Mouse (Mus musculus): Measurements from ENCODE around the gene Card9.

Gene Card9

DNA sequence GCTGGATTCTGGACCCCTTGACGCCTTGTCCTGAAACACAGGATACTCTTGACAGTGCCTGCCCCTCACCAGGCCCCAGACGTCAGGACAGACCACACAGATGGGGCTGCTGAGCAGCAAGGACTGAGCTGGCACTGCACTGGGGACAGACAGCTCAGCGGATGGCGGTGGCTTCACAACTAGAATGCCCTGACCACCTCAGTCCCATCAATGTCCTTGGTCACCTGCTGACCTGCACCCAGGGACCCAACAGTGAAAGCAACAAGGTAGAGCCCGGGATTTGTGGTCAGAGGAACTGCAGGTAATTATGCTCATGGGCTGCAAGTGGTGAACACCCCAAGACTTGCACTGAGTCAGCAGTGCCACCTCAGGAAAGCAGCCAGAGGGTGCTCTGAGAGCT is 2.3 kb upstream of the Card9 start:
- no peak for DNase-seq (ENCODE audit: low read depth, low spot score)

DNA sequence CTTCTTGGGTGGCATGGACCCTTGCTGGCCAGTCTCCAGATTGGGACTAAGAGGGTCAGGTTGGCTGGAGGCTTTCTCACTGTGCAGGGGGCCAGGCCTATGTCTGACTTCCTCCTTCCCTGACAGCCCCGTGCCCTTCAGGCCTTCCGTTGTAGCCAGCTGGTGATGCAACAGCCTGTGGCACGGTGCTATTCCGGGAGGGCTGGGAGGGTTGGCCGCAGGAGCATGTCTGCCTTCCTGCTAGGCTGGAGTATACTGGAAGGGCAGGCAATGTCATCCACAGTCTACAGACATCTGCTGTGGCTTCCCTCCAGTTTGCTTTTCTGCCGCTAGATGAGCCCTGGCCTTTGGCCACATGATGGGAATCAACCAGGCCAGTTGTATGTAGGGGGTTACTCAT is 735 bp downstream of the Card9 start:
- no peak for DNase-seq (ENCODE audit: low read depth, low spot score)

DNA sequence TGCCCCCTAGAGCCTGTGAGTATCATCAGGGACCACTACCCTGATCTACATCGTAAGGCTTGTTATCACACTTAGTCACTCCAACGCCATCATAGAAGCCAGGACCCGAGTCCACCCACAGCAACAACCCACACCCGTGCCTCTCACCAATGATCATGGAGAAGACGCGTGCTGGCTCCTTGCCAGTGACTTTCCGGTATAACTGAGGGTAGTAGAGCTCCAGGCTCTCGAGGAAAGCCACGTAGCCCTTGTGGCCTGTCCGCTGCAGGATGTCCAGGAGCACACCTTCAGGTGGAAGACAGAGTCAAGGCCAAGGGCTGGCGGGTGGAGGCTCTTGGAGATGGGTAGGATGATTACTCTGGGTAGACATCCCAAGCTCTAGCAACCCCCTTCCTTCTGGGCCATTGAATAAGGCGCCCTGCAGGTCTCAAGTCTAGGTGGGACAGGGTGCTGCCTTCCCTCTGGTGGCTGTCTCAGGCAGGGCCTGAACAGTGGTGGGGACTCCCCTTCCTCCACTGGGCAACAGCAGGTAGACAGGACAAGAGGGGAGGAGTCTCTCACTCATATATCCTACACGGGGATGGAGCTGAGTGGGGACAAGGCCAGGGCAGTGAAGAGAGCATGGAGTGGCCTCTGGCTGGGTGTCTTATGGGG is 1.9 kb downstream of the Card9 start:
- no peak for DNase-seq (ENCODE audit: low read depth, low spot score)

DNA sequence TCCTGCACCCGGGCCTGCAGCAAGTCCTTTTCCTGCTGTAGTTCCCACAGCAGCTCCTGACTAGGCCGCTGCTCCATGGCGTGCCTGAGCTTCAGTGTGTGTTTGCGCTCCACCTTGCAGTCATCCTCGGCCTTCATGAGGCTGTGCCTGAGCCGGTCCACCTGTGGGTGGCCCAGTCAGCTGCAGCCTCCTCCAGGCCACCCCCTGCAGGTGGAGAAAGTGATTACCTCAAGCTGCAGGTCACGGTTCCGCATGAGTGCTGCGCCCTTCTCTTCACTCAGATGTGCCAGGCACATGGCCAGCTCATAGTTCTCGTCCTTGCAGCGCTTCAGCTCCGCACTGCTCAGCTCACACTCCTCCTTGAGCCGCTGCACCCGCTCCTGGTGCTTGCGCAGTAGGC is 3.2 kb downstream of the Card9 start:
- DNase-seq (ENCODE audit: low read depth, low spot score): peak; percentile 64

DNA sequence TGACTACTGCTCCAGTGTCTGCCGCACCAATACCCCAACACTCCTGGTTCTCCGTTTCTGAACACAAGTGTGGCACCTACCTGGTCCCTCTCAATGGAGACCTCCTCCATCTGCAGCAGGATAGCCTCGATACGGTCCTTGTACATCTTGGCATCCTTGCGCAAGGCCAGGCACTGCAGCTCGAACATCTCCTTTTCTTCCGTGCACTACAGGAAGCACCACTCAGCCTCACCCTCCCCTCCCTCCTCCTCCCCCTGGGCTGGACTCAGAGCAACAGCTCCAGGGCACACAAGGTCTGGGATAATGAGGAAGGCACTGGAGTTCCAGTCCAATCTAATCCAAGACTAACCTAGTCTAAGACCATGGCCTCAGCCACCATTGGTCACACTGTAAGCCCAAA is 4.0 kb downstream of the Card9 start:
- no peak for DNase-seq (ENCODE audit: low read depth, low spot score)

DNA sequence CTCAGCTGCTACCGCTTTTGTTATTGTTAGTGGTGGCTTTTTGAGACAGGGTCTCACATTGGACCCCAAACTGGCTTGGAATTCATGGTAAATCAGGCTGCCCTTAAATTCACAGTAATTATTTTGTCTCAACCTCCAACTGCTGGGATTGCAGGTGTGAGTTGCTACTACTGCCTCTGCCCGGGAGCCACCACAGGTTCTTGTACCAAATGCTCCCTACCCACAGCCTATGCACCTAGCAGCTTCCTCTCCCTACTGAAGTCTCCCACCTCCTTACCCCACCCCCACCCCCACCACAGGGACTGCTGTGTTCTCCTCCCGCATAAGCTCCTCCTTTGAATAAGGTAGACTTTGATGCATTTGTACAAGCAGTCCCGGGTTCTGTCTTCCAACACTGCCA is 4.5 kb downstream of the Card9 start:
- no peak for DNase-seq (ENCODE audit: low read depth, low spot score)

DNA sequence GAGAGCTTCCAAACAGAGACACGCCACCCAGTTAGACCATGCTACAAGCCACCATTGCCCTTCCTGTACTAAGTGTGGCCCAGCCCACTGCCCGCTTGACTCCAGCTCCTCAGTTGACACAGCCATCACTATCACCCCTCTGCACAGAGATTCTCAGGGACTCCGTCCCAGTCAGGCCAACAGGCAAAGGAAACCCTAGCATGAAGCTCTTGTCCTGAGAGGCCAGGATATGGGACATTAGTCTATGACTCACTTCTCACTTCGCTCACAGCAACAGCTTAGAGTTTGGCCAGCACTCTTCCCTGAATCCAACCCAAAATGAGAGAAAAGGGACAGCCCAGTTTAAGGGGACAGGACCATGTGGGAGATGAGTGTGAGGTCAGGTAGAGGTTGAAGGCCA is 6.3 kb downstream of the Card9 start:
- no peak for DNase-seq (ENCODE audit: low read depth, low spot score)

DNA sequence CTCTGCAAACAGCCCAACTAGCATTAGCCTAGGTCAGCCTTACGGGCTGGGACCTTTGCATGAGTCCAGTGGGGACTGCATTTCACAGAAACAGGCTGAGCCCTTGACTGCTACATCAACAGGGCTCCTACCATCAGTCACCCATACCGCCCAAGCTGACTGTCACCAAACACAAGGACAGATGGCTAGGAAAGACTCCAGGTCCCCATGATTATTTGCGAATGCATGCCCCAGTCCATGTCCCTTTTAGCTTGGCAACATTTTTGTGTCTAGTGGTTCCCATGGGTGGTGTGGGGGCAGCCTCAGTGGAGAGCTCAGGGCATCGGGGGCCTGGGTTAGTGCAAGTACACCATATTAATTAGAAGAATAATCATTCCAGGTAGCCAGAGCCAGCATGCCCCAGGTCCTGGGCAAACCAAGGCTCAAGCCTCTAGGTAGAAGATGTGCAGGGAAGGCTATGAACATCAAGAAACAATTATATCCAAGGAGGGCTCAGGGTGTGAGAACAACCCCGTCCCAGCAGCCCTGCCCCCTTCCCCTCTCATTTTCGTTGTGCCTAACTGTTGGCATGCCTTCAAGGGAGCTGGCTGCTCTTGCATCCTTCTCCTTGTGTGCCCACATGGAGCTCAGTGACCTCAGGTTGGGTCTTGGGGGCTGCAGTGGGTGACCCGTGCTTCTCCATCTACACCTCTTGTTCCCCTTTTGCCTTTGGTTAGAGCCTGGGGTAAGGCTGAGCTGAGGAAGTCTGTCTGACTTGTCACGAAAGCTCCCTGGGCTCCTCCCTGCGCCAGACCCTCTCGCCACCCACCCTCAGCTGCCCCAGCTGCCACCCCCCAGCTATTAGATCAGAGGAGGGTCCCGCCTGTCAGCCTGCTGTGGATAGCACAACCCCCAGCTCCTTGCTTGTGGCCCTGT is 7.4 kb downstream of the Card9 start:
- no peak for DNase-seq (ENCODE audit: low read depth, low spot score)

DNA sequence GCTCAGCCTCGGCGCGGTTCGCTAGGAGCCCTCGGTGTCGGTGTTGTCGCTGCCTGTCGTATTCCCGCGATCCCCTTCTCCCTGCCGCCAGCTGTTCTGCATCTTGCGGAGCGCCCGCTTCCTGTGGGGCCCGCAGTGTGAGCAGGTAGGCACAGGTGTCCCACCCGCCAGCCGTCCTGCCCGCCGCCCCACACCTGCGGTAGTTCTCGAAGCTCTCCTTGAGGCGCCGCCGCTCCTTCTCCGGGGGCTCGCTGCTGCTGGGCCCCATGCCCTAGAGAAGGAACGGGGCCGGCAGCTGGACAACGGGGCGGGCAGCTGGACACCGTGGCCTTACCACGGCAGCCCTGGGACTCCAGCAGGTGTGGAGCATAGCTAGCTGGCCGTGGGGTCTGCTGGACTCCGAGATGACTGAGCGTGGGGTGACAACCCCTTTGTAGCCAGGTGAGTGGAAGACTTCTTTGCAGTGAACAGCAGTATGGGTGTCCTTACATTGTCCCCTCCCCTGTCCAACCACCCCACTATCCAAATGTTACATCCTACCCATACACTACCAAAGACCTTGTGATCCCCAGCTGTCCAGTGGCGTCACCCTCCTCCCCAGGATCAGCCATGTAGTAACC is 8.3 kb downstream of the Card9 start:
- DNase-seq (ENCODE audit: low read depth, low spot score): no peak

DNA sequence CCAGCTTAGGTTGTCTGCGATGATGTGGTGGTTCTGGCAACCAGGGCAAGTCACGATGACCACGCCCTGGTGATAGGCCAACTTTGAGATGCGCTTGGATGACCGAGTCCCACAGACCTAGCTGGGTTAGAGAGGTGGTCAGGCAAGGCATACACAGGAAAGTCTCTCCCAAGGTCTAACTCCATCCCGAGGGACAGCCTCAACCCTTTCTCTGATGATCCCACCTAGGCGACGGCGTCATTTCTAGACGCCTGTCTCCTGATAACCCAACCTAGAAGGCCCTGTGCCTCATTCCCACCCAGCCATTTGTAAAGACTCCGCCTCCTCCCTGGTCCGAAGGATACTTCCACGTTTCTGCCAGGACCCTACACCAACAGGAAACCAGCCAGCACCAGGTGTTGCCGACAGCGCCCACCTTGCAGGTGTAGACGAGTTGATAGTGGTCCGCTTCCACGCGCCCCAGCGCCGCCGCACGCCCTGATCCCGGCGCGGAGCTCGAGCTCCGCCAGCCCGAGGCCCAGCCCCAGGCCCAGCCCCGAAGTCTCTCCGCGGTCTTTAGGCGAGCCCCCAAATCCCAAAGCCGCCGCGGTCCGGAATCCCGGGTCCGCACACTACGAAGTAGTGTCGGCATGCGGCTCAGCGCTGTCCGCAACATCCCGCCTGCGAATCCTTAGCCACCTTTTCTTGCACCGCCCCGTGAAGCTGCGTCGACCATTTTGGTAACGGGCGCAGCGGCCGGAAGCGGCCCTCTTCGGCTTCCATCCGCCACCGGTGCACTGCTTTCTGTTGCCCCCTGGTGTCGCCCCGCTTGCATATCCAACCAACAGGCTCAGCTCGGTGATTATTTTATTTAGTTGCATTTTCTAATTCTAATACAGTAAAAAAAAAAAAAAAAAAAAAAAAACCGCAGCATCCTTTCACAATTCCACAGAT is 9.1 kb downstream of the Card9 start, which contains the start of gene Dnlz:
TSS of gene Dnlz (minus strand) at position 753 of the 933 bp plus-strand sequence.
- DNase-seq (ENCODE audit: low read depth, low spot score): peak; percentile 94

DNA sequence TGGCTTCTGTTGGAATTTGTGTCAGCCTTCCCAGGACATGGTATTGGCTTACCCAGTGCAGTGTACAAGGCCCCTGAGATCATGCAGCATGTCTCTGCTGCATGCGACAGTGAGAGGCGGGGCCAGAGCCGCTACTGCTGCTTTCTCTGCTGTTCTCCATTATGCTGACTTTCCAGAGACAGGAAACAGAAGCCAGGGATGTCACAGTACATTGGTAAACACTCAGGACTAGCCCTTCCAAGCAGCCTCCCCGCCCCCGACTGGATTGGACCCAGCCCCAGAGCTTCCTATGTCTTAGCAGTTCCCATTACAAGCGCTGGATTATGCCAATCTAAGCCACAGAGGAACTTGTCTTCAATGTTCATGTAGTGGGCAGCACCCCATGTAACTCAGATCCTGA is 12.5 kb downstream of the Card9 start:
- DNase-seq (ENCODE audit: low read depth, low spot score): no peak

DNA sequence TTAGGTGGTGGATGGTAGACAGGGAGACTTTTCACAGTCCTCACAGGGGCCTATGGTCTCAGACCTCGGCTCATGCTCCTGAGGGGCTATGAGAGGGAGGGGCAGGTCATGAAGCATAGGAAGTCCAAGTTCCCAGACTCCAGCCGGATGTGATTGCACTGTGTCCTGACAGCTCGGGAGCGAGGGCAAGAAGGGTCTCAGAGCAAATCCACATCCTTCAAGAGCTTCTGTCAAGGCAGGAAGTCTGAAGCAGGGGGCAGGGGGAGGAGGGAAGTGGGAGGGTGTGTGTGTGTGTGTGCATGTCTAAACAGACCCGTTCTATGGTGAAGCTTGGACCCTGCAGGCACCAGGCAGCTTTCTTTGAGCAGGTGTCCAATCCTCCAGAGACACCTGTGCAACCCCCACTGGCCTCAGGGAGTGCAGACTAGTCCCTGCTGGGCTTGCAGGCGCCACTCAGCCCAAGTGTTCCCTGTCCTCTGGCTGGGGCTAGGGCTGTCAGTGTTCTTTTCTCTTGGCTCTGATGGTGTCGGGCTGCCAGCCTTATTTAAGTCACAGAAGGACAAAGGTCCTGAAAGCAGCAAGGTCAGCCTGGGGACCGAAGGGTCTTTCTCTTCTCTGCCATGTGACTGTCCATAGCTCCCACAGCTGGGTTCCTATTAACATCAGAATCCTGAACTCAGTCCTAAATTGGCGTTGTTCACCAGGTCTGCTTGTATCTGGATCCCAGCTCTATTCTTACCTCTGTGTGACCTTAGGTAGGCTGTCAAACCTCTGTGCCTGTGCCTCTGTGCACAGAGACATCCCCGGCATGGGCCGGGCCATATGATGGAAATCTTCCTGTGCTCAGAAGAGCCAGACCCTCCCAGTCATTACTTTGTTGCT is 17.9 kb downstream of the Card9 start:
- DNase-seq (ENCODE audit: low read depth, low spot score): no peak

DNA sequence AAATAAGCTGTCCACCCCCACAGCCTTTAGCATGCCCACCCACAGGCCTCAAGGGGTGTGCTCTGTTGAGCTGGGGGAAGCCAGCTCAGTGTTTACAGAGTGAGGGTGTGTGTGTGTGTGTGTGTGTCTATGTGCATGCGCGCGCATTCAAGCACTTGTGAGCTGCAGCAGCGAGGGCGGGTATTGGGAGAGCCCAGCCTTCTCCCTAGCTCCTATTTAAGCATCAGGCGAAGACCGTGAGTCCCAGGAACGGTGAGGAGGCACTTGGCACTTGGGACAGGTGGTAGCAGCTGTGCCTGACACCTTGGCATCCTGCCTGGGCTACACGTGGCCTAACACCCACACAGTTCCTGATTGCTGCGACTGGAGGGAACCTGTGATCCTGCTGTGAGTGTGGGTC is 18.7 kb downstream of the Card9 start:
- no peak for DNase-seq (ENCODE audit: low read depth, low spot score)

DNA sequence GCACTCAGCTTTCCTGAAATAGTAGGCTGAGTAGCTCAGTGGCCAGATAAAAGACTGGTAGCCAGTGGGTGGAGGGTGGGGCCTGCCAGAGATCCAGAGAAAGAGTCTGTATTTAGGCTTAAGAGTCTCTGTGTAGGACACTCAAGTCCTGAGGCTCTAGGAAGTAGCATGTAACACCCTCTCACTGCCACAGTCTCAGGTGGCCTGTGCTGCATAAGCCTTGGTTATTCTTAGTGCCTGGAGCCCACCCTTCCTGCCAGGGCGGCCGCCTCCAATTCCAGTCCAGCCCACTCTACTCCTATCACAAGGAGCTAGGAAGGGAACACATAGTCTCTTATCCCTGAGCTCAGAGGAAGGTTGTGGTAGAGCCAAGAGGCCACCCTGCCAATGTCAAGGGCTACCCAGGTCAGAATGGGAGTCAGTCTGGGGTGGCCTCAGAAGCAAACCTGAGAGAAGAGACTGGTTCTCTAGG is 19.2 kb downstream of the Card9 start:
- DNase-seq (ENCODE audit: low read depth, low spot score): no peak

DNA sequence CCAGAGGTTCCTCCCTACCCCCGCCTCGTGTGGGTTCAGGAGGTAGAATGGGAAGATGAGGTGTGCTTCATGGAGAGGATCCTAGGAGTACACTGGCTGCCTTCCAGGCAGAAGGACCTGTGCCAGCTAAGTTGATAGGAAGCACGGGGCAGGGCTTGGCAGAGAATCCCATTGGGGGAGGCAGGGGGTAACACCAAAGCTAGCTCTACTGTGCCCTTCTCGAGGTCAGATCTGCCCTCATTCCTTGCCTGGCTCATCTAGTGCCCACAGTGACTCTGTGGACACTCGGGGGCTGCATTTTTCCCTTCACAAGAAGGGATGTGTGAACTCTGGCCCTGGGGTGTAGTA is 21.5 kb downstream of the Card9 start:
- DNase-seq (ENCODE audit: low read depth, low spot score): no peak

DNA sequence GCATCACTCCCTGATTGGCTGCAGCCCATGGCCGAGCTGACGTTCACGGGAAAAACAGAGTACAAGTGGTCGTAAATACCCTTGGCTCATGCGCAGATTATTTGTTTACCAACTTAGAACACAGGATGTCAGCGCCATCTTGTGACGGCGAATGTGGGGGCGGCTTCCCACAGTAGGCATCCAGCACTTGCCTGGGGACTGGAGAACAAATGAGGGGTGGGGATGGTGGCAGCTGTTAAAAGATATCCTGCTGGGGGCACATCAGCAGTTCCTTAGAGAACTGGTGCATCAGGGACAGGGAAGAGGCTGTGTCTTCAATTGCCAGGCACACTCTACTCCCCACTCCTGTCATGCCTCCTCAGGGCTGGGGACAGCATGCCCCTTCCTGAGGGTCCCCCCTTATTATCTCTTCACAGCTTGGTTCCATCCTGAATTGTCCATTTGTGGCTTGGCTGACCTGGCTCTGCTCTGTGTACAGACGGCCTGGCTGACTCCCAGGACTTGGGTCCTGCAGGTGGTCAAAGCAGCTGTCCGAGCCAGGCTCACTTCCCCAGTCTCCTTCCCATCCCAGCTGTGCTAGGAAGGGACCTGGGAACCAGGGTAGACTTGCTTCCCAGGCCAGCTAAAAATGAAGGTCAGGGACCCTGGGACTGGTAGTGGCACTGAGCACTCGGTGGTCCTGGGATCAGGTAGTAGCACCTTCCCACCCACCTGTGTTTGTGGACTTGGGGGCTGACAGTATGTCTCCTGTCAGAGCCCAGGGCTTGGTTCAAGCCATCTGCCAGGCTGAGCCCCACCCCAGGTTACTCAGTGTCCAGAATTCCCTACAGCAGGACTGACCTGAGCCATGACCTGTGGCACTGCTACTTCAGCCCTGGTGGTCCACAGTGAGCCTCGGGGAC is 22.2 kb downstream of the Card9 start:
- no peak for DNase-seq (ENCODE audit: low read depth, low spot score)

DNA sequence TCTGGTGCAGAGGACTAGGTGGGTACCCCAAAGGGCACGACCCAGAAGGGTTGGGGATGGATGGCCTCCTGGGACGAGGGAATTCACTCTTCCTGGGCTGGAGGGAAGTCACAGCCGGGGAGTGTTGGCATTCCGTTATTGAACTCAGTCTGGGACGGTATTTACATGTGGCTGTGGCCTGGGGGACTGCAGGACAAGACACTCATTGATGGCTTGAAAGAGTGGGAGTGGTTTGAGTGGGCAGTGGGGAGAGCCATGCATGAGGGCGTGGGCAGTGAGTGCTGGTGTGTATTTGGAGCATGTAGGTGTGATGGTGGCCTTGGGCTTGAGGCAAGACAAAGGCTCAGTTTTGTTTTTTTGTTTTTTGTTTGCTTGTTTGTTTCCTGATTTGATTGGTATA is 30.0 kb downstream of the Card9 start:
- DNase-seq (ENCODE audit: low read depth, low spot score): no peak

DNA sequence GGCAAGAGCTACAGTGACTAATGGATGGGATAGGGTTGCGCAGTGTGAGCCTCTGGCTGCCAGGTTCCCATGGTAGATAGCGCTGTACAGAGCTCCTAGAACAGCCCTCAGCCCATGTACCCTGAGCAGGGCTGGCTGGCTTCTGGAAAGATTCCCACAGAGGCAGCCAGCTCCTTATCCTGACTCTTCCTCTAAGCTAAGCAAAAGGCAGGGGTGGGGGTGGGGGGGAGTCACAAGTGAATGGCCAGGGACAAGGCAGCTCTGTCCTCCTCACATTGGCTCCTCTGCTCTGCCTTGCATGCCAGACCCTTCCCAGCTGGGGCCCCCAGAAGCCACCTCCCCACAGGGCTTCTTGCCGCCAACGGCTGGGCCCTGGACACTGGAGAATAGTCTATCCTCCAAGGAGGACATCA is 30.7 kb downstream of the Card9 start:
- no peak for DNase-seq (ENCODE audit: low read depth, low spot score)

DNA sequence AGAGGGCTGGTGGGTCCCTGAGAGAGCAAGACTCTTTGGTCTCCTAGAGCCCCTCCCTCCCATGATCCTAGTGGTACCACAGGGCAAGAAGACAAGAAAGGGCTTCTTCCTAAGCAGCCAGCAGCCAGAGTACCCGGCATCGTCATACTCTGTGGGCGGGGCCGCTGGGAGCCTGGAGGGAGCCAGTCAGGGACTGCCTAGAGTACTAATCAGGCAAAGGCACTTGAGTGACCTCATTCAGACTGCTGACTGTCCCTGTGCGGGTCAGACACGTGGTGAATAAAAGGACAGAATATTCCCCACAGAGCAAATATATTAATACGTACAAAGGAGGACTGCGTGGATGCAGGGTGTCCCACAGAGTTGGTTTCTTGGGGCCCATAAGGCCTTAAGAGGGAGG is 31.3 kb downstream of the Card9 start:
- no peak for DNase-seq (ENCODE audit: low read depth, low spot score)

Data from A20 (cell line).